Mouse (Mus musculus): ENCODE measurements around the gene Defb35. TPM values are rescaled to one million over a fixed set of nuclear protein-coding genes. Genes with fewer than 3 reads are reported as not detected.

Gene Defb35
- polyA plus RNA-seq (2017; shearing (Covaris generic)): not detected

GRCm38 (mm10) chr8:21938052-21938451 lies at the start of gene Defb35:
Defb35 (plus strand) TSS chr8:21938352.

GRCm38 (mm10) chr8:21906290-21906689 lies 31.9 kb upstream of the Defb35 start, which contains the start of gene Defb11:
Defb11 (minus strand) TSS chr8:21906412.

DNA sequence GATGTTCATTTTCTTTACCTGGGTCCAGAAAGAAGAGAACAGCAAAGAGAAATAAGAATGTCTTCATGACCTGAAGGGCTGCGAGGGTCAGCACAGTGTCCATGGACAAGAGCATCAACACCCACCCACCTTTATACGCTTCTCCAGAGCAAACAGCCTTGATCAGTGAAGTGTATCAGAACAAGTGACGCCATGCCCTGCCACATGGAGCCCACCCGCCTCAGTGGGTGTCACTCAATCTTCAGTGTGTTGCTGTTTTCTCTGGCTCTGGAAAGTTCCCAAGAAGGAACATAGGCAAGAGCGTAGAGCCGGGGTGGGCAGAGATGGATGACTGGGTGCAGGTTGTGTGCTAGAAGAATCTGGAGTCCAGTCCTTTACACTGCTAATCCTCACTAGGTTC lies 5.5 kb upstream of the Defb35 start, which contains the start of gene Defb15:
Gene Defb15 (minus strand): TSS at position 101 of the 400 bp plus-strand sequence.

GRCm38 (mm10) chr8:21946462-21946861 lies 8.3 kb downstream of the Defb35 start, which contains the start of gene Defb13:
Defb13 (plus strand) TSS chr8:21946762.

GRCm38 (mm10) chr8:21958414-21958813 lies 20.3 kb downstream of the Defb35 start, which contains the start of gene Fam90a1a:
Fam90a1a (plus strand) TSS chr8:21958714.

GRCm38 (mm10) chr8:21969475-21969874 lies 31.3 kb downstream of the Defb35 start, which contains the start of gene Ccdc70:
Ccdc70 (plus strand) TSS chr8:21969775.

Other genes with a start within 250 kb of the Defb35 start
- gene AY761184, start 234.7 kb upstream of the Defb35 start, polyA plus RNA-seq (2017; shearing (Covaris generic)): not detected
- gene Defa24, start 203.9 kb upstream of the Defb35 start, polyA plus RNA-seq (2017; shearing (Covaris generic)): not detected
- gene Defb50, start 114.8 kb upstream of the Defb35 start, polyA plus RNA-seq (2017; shearing (Covaris generic)): not detected
- not detected for gene Defb2, start 98.4 kb upstream of the Defb35 start, polyA plus RNA-seq (2017; shearing (Covaris generic))
- gene Defb10, start 79.5 kb upstream of the Defb35 start, polyA plus RNA-seq (2017; shearing (Covaris generic)): not detected
- not detected for gene Defb9, start 52.9 kb upstream of the Defb35 start, polyA plus RNA-seq (2017; shearing (Covaris generic))
- not detected for gene Defb11, start 31.9 kb upstream of the Defb35 start, polyA plus RNA-seq (2017; shearing (Covaris generic))
- not detected for gene Defb15, start 5.6 kb upstream of the Defb35 start, polyA plus RNA-seq (2017; shearing (Covaris generic))
- not detected for gene Defb13, start 8.4 kb downstream of the Defb35 start, polyA plus RNA-seq (2017; shearing (Covaris generic))
- gene Fam90a1a, start 20.4 kb downstream of the Defb35 start, polyA plus RNA-seq (2017; shearing (Covaris generic)): not detected
- not detected for gene Ccdc70, start 31.4 kb downstream of the Defb35 start, polyA plus RNA-seq (2017; shearing (Covaris generic))
- gene Atp7b, start 122.0 kb downstream of the Defb35 start, polyA plus RNA-seq (2017; shearing (Covaris generic)): 0.12 TPM
- gene Alg11, start 122.4 kb downstream of the Defb35 start, polyA plus RNA-seq (2017; shearing (Covaris generic)): 8.4 TPM
- gene Nek5, start 186.7 kb downstream of the Defb35 start, polyA plus RNA-seq (2017; shearing (Covaris generic)): 0.11 TPM
- 4.6 TPM for gene Nek3, start 228.1 kb downstream of the Defb35 start, polyA plus RNA-seq (2017; shearing (Covaris generic))
- 2.2 TPM for gene Ckap2, start 247.5 kb downstream of the Defb35 start, polyA plus RNA-seq (2017; shearing (Covaris generic))